Mouse (Mus musculus): Measurements from ENCODE around the gene Postn.

DNA sequence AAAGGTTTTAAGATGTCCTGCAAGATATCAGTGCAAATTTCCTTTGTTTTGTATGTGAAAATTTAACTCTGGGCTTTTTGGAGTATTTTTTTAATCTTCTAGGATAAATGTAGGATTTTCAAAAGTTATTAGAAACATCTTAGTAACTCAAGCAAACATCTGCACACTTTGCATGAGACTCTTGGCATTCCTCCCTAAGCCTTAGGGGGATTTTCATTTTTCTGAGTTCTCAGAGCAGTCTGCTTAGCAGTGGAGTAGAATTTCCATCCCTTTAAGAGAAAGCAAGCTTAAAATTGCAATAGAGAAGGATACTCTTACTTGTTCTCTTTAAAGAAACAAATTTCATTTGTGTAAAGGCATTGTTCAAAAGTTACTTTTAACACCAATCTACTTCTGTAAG is 747 bp downstream of the Postn start:
- TF ChIP-seq CTCF (IDR thresholded peaks at IDR 0.05; ENCODE audit: low read depth, low read length) (no peak), POLR2A (IDR thresholded peaks at IDR 0.05; ENCODE audit: extremely low read depth, insufficient read depth, low read length) (no peak)

Measured in liver, adult 2 months (tissue).